Mouse (Mus musculus): Measurements from ENCODE around the gene Nol6.

The Nol6 gene

GRCm38 (mm10) chr4:41124180-41124951 lies at the start of gene Nol6:
TSS of gene Nol6 (minus strand) at chr4:41124455.
- DNase-seq (ENCODE audit: extremely low read depth, low read depth, low spot score) = peak; percentile 94

- no peak for DNase-seq (ENCODE audit: extremely low read depth, low read depth, low spot score)
These were observed 46.7 kb upstream of the Nol6 start for GRCm38 (mm10) chr4:41170970-41171369.

- DNase-seq (ENCODE audit: extremely low read depth, low read depth, low spot score) = no peak
These were observed 41.6 kb upstream of the Nol6 start for GRCm38 (mm10) chr4:41165693-41166475.

- DNase-seq (ENCODE audit: extremely low read depth, low read depth, low spot score) = no peak
These were observed 40.7 kb upstream of the Nol6 start for GRCm38 (mm10) chr4:41164974-41165373.

- DNase-seq (ENCODE audit: extremely low read depth, low read depth, low spot score) = no peak
These were observed 37.0 kb upstream of the Nol6 start for GRCm38 (mm10) chr4:41161232-41161631.

- no peak for DNase-seq (ENCODE audit: extremely low read depth, low read depth, low spot score)
These were observed 34.0 kb upstream of the Nol6 start for GRCm38 (mm10) chr4:41158251-41158650.

GRCm38 (mm10) chr4:41156961-41157360 lies 32.7 kb upstream of the Nol6 start:
- no peak for DNase-seq (ENCODE audit: extremely low read depth, low read depth, low spot score)

- DNase-seq (ENCODE audit: extremely low read depth, low read depth, low spot score) = no peak
These were observed 28.9 kb upstream of the Nol6 start for GRCm38 (mm10) chr4:41153146-41153545.

GRCm38 (mm10) chr4:41151186-41151585 lies 26.9 kb upstream of the Nol6 start:
- no peak for DNase-seq (ENCODE audit: extremely low read depth, low read depth, low spot score)

- DNase-seq (ENCODE audit: extremely low read depth, low read depth, low spot score) = no peak
These were observed 25.6 kb upstream of the Nol6 start for GRCm38 (mm10) chr4:41149891-41150290.

GRCm38 (mm10) chr4:41142601-41143000 lies 18.3 kb upstream of the Nol6 start:
- DNase-seq (ENCODE audit: extremely low read depth, low read depth, low spot score) = no peak

- DNase-seq (ENCODE audit: extremely low read depth, low read depth, low spot score) = no peak
These were observed 16.1 kb upstream of the Nol6 start for GRCm38 (mm10) chr4:41140174-41140875.

GRCm38 (mm10) chr4:41136811-41137210 lies 12.6 kb upstream of the Nol6 start:
- no peak for DNase-seq (ENCODE audit: extremely low read depth, low read depth, low spot score)

GRCm38 (mm10) chr4:41136454-41136805 lies 12.2 kb upstream of the Nol6 start:
- no peak for DNase-seq (ENCODE audit: extremely low read depth, low read depth, low spot score)

GRCm38 (mm10) chr4:41135711-41136453 lies 11.6 kb upstream of the Nol6 start, which contains the start of gene Ube2r2:
TSS of gene Ube2r2 (plus strand) at chr4:41135743.
- DNase-seq (ENCODE audit: extremely low read depth, low read depth, low spot score) = no peak

- no peak for DNase-seq (ENCODE audit: extremely low read depth, low read depth, low spot score)
These were observed 10.9 kb upstream of the Nol6 start for GRCm38 (mm10) chr4:41134935-41135710.

GRCm38 (mm10) chr4:41133529-41134291 lies 9.5 kb upstream of the Nol6 start:
- DNase-seq (ENCODE audit: extremely low read depth, low read depth, low spot score) = peak; percentile 81

- DNase-seq (ENCODE audit: extremely low read depth, low read depth, low spot score) = no peak
These were observed 8.2 kb upstream of the Nol6 start for GRCm38 (mm10) chr4:41132471-41132870.

- DNase-seq (ENCODE audit: extremely low read depth, low read depth, low spot score) = no peak
These were observed 5.6 kb upstream of the Nol6 start for GRCm38 (mm10) chr4:41129836-41130235.

Measured in fat pad, adult 2 months (tissue).